Comparison of ENCODE assay signal across 8 mouse cellular contexts in the genomic region with DNA sequence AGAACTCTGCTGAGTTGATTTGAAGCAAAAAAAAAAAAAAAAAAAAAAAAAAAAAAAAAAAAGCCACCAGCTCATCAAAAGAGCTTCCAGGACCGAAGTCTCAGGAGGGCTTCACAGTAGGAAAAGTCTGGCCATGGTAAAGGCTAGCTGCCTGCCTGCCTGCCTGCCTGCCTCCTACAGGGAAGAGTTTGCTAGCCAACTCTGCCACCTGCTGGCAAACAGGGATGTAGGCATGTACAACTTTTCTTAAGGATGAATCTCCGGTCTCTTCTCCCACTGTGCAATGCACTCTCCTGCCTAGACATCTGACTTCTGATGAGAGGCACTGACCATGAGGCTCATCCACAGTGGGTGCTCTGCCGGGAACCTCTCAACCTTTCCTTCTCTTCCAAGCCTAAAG.
A peak's percentile ranks its signal among the peaks of the same experiment; 100 is the strongest.
DNase-seq lines count a peak whose midpoint lies in the region; ATAC-seq lines count a peak whose summit lies in the region.

No protein-coding gene starts in this region.

- H3K4me1 ChIP-seq in liver, embryonic 12.5 days = peaks cover 16% of the 10 kb centered on the region
- H3K4me1 ChIP-seq in hindbrain, embryonic 16.5 days (ENCODE audit: control insufficient read depth, insufficient read depth, low read depth, low read length) = peaks cover 8% of the 10 kb centered on the region

- WGBS in liver, embryonic 12.5 days (ENCODE audit: insufficient replicate concordance) = 22% methylated on average over 3 of the region's 3 CpGs
- 18% methylated on average over 3 of the region's 3 CpGs for WGBS in hindbrain, embryonic 16.5 days

- peak; percentile 61 for DNase-seq in liver
- DNase-seq in cerebellum, adult 9-11 months = peak; percentile 69
- peak; percentile 75 to 80 for DNase-seq in left cerebral cortex, adult 18-20 months (ENCODE audit: low spot score in 2 of 2)
- DNase-seq in mesoderm, embryonic 11.5 days (ENCODE audit: low read depth, low spot score) = peak; percentile 81
- DNase-seq in right cerebral cortex, postnatal 36 days (ENCODE audit: low spot score in 2 of 2) = peak; percentile 48 to 61

- no peak overlapping the region for H3K4me2 ChIP-seq in liver, embryonic 12.5 days
- H3K4me2 ChIP-seq in hindbrain, embryonic 16.5 days (ENCODE audit: low read length) = no peak overlapping the region

- H3K9ac ChIP-seq in liver, embryonic 12.5 days = no peak overlapping the region
- H3K9ac ChIP-seq in hindbrain, embryonic 16.5 days (ENCODE audit: low read depth, low read length) = no peak overlapping the region

- H3K9me3 ChIP-seq in liver, embryonic 12.5 days (replicated peaks) = no peaks in the 10 kb centered on the region
- H3K9me3 ChIP-seq in hindbrain, embryonic 16.5 days (ENCODE audit: control insufficient read depth, low read length) = no peaks in the 10 kb centered on the region

- no peaks in the 10 kb centered on the region for H3K36me3 ChIP-seq in liver, embryonic 12.5 days
- no peaks in the 10 kb centered on the region for H3K36me3 ChIP-seq in hindbrain, embryonic 16.5 days (ENCODE audit: control insufficient read depth, insufficient read depth, low read length)

- H3K27ac ChIP-seq in liver, embryonic 12.5 days = no peak overlapping the region
- no peak overlapping the region for H3K27ac ChIP-seq in hindbrain, embryonic 16.5 days (ENCODE audit: low read depth, low read length)

- no peak; the same call in 1 of the 2 replicates for ATAC-seq in liver, embryonic 12.5 days
- ATAC-seq in frontal cortex, adult (ENCODE audit: low TSS enrichment) = peak; percentile 69
- peak; percentile 47 for ATAC-seq in hindbrain, embryonic 16.5 days

- H3K4me3 ChIP-seq in liver, embryonic 12.5 days = no peak overlapping the region
- H3K4me3 ChIP-seq in hindbrain, embryonic 16.5 days (ENCODE audit: low read length) = no peak overlapping the region

- peaks cover 5% of the 10 kb centered on the region; the same call in 1 of the 2 replicates for H3K27me3 ChIP-seq in liver, embryonic 12.5 days (replicated peaks)
- H3K27me3 ChIP-seq in hindbrain, embryonic 16.5 days (replicated peaks; ENCODE audit: control insufficient read depth, insufficient read depth, low read length) = no peaks in the 10 kb centered on the region
